Mouse (Mus musculus) brain, embryonic 14.5 days (tissue): Measurements from ENCODE around the gene Chid1.

Source experiments
- CTCF ChIP-seq: fragments of 200-500 bp; IDR thresholded peaks from 2 replicates; pipeline ENCODE4 v1.5.1; 2012; ENCODE audit warnings: inconsistent platforms, mild to moderate bottlenecking, moderate library complexity, borderline replicate concordance; ENCODE audit not compliant: insufficient read depth, insufficient read length; ENCODE audit errors: extremely low read depth
- POLR2A ChIP-seq: fragments of 200-500 bp; IDR thresholded peaks from 2 replicates; pipeline ENCODE4 v1.6.1; 2012; ENCODE audit warnings: mild to moderate bottlenecking, inconsistent platforms, borderline replicate concordance; ENCODE audit not compliant: poor library complexity, insufficient read depth, insufficient read length, severe bottlenecking; ENCODE audit errors: extremely low read depth

GRCm38 (mm10) chr7:141466607-141467148 is 73.0 kb downstream of the Chid1 start:
- no peak for TF ChIP-seq CTCF
- no peak for TF ChIP-seq POLR2A
